Mouse (Mus musculus): ENCODE data around the gene Nubpl. TPM values are rescaled to one million over a fixed set of nuclear protein-coding genes. Genes with fewer than 3 reads are reported as not detected.
"Not testable (repeated sequence)": the region's sequence is repeated elsewhere in the genome, so short reads cannot be mapped to it uniquely, and the experiment has no call there.

Nubpl gene
- total RNA-seq, 2 experiments from 2014 or later, result 1.5 TPM; not detected in 1

DNA sequence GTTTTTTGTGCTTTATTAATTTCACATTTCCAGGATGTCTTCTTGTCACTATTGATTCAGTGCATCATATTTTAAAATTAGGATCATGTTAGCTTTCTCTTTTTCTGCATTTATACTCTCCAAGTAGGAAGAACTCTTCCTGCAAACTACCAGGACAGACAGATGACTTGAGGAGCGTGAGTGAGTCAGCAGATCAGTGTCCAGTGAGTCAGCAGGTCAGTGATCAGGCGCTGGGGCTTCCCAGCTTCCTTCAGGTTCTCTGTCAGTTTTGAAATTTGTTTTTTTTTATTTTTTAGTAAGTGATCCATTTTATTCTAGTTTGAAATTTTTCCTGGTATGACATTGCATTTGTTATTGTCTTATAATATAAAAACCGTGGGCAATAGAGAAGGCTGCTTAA lies 131.2 kb downstream of the Nubpl start:
- ATAC-seq (replicated peaks; ENCODE audit: low FRiP score, poor library complexity, severe bottlenecking), result no peak

DNA sequence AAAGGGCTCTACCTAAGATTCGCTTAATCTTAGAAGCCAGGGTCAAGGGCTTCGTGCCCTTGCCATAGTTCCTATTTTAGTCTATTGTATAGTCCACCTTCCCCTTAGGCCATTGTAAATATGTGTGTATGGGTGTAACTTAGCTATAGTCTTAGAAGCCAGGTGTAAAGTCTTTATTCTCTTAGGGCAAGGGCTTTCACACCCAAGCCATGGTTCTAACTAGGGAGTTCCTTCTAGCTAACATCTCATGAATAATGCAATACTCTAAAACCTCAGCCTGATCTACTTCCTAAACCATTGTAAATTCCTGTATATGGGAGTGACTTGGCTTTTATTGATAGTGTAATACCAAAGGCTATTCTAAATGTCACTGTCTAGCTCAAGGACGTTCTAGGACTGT lies 134.4 kb downstream of the Nubpl start:
- not testable (repeated sequence) for ATAC-seq (replicated peaks; ENCODE audit: low FRiP score, poor library complexity, severe bottlenecking)

DNA sequence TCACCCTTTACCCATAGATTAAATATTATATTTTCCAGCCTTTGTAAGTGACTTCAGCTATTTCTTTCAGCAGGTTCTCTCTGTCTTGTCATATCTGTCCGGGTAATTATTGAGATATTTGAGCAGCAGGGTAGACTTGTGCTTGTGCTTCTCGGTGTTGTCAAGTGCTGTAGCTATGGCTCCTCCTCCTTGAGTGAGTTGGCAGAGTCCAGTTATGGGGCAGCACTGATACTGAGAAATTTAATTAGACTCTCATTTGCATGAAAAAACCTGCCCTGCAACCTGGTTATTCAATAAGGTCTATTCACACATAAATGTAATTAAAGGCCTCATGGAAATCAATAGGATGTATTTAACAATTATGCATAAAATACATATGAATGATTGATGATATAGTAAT lies 145.2 kb downstream of the Nubpl start:
- ATAC-seq (replicated peaks; ENCODE audit: low FRiP score, poor library complexity, severe bottlenecking), result no peak

DNA sequence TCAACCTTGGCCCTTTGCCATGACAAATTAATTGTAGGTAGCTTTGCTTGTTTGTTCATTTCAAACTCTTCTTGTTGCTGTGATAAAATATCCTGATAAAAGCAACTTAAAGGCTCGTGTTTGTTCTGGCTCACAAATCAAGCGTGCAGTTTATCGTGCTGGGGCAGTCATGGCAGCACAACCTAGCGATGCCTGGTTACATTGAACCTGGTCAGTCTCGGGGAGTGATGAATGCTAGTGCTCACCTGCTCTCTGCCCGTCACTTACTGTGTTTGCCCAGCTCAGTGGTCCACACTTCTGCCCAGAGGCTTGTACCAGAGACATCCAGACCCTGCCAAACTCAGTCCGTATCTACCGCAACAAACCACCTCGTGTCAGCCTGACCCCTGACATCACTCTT lies 149.9 kb downstream of the Nubpl start:
- ATAC-seq (replicated peaks; ENCODE audit: low FRiP score, poor library complexity, severe bottlenecking), result no peak

DNA sequence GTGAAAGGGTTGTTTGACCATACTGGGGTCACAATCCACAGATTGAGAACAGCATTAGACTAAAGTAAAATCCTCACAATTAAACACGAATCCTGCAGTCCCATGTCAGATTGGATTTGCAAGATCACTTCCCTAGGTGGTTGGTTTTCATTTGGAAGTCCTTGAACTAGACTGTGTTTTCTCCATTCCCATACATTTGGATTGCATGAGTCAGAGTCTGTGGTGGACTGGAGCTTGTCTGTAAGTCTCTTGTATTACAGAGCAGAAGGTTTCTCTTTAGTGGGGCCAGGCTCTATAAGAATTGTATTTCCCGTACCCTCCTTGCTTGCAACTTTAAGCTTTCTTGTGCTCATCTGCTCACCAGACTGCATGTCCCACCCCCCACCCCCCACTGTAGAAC lies 151.0 kb downstream of the Nubpl start:
- no peak for ATAC-seq (replicated peaks; ENCODE audit: low FRiP score, poor library complexity, severe bottlenecking)

DNA sequence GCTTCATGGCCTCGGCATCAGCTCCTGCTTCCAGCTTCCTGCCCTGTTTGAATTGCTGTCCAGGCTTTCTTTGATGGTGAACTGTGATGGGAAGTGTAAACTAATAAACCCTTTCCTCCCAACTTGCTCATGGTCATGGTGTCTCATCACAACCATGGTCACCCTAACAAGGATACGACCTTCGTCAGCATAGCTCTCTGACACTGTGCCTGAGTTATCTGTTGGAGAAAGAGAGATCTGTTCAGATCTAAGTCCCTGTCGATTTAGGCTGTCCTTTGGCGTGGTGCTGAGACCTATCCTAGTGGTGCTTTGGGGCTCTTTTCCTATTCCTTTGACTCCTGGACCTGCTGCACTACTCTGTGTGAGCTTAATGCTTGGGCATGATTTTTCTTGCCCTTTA lies 156.6 kb downstream of the Nubpl start:
- no peak for ATAC-seq (replicated peaks; ENCODE audit: low FRiP score, poor library complexity, severe bottlenecking)

GRCm38 (mm10) chr12:52268131-52268530 lies 170.6 kb downstream of the Nubpl start:
- ATAC-seq (replicated peaks; ENCODE audit: low FRiP score, poor library complexity, severe bottlenecking), result no peak

GRCm38 (mm10) chr12:52272828-52273227 lies 175.3 kb downstream of the Nubpl start:
- no peak for ATAC-seq (replicated peaks; ENCODE audit: low FRiP score, poor library complexity, severe bottlenecking)

DNA sequence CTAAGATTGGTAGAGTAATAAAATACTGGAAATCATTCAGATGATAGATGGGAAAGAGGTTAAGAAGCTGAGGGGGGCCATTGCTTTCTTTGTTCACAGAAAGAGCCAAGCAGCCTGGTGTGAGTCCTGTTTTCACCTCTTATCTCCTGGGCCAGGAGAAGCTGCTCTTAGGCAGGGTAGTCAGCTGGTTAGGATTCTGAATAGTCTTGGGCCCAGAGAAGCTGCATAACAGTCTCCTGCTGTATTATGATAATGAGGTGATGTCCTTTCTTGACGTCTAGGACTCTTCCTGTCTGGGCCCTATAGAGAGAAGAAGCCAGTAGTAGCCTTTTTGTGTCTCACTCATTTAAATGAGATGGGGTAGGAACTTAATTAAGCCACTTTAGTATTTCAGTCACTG lies 178.8 kb downstream of the Nubpl start:
- ATAC-seq (replicated peaks; ENCODE audit: low FRiP score, poor library complexity, severe bottlenecking), result no peak

- ATAC-seq (replicated peaks; ENCODE audit: low FRiP score, poor library complexity, severe bottlenecking), result no peak
These were observed 183.7 kb downstream of the Nubpl start for GRCm38 (mm10) chr12:52281232-52281631.

- no peak for ATAC-seq (replicated peaks; ENCODE audit: low FRiP score, poor library complexity, severe bottlenecking)
These were observed 186.9 kb downstream of the Nubpl start for GRCm38 (mm10) chr12:52284471-52284870.

DNA sequence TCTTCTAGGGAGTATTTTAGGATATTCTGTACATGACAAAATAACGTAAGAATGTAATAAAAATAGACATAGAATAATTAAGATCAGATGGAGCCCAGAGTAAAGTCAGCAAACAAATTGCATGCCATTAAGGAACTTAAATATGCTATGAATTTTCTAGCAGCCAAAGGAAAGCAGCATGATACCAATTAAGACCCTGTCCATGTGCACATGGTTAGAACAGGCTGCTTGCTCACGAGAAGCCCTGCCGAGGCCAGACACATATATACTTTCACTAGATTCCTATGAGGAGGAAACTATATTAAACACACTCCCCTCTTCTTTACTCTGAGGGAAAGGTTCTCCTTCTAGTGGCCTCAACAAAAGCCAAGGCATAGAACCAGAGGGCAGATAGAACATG lies 189.3 kb downstream of the Nubpl start:
- no peak for ATAC-seq (replicated peaks; ENCODE audit: low FRiP score, poor library complexity, severe bottlenecking)

DNA sequence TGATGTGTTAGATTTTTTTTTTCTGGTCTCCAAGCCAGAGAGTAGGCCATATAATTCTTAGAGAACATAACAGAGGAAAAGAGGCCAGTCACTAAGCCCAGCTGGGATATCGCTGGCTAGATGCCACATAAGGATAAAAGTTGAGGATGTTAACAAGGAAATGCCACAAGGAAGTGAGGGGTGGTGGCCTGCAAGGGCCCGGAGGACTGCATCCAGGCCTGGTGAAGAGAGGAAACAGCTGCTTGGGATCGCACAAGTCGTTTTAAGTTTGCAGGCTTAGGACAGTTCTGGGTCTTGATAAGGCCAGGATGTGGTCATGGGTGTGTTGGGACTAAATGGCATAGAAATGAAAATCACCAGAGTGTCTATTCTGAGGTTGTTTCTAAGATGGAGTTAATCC lies 191.0 kb downstream of the Nubpl start:
- no peak for ATAC-seq (replicated peaks; ENCODE audit: low FRiP score, poor library complexity, severe bottlenecking)

GRCm38 (mm10) chr12:52288941-52289567 lies 191.5 kb downstream of the Nubpl start:
- ATAC-seq (replicated peaks; ENCODE audit: low FRiP score, poor library complexity, severe bottlenecking), result no peak

- ATAC-seq (replicated peaks; ENCODE audit: low FRiP score, poor library complexity, severe bottlenecking), result no peak
These were observed 192.1 kb downstream of the Nubpl start for GRCm38 (mm10) chr12:52289594-52289993.

GRCm38 (mm10) chr12:52293931-52294330 lies 196.4 kb downstream of the Nubpl start:
- ATAC-seq (replicated peaks; ENCODE audit: low FRiP score, poor library complexity, severe bottlenecking), result no peak

DNA sequence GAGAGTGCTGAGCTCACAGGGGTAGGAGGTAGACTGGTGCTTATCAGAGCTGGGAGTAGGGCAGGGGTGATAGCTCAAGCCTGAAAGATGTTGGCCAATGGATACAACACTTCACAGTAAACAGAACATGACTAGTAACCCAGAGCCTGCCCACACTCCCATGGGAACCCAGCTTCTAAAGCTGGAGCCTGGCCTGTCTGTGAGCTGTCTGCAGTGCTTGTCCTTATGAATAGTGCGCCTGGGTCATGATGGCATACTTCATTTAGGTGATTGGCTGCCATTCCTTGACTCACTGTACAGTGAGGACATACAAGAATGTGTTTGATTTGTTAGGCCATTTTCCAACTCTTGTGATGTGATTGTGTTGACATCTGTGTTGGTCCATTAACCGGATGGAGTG lies 200.5 kb downstream of the Nubpl start:
- ATAC-seq (replicated peaks; ENCODE audit: low FRiP score, poor library complexity, severe bottlenecking), result no peak

GRCm38 (mm10) chr12:52298683-52299082 lies 201.1 kb downstream of the Nubpl start:
- ATAC-seq (replicated peaks; ENCODE audit: low FRiP score, poor library complexity, severe bottlenecking), result no peak

DNA sequence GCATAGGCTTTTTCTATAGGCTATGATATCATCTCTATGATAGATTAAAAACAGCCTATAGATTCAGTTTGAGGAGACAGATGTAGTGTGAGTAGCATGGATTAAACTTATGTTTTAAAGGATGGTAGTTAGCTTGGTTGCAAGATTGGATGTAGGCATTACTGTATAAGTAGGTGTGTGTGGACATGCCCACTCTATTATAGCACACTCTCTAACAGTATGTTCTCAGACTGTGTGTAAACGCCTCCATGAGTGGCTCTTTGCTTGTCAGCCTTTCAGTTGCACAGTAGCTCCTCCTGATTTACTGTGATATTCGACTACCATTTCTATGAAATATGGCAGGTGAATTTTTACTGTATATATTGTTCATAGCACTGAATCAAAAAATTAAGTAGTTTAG lies 205.4 kb downstream of the Nubpl start:
- no peak for ATAC-seq (replicated peaks; ENCODE audit: low FRiP score, poor library complexity, severe bottlenecking)

DNA sequence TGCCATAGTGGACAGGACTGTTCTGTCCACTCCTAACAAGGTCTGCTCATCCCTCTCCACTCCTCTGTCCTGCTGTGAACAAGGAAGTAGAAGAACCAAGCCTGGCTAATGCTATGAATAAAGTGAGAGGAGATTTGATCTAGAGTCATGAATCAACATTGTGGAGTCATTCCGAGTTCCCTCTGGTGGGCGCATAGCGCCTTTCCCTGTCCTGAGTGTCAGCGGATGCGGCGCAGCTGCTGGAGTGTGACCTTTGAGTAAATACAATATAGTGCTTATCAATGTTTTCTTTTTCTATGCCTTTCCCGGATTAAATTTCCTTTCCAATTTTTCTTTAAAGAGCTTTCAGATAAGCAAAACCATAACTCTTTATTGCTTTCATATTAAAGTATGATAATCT lies 208.8 kb downstream of the Nubpl start:
- no peak for ATAC-seq (replicated peaks; ENCODE audit: low FRiP score, poor library complexity, severe bottlenecking)

- ATAC-seq (replicated peaks; ENCODE audit: low FRiP score, poor library complexity, severe bottlenecking), result no peak
These were observed 209.9 kb downstream of the Nubpl start for GRCm38 (mm10) chr12:52307331-52307982.

- ATAC-seq (replicated peaks; ENCODE audit: low FRiP score, poor library complexity, severe bottlenecking), result no peak
These were observed 211.1 kb downstream of the Nubpl start for GRCm38 (mm10) chr12:52308628-52309027.

Measured in erythroblast, adult 5-6 weeks (primary cell).